Mouse (Mus musculus) skeletal muscle tissue, adult 2 months (tissue): Measurements from ENCODE around the gene Gm10401.
"Not testable (repeated sequence)": the region's sequence is repeated elsewhere in the genome, so short reads cannot be mapped to it uniquely, and the experiment has no call there.

Experiments
- DNase-seq: peaks from one replicate; pipeline ENCODE4 v3.0.0-alpha.2; 2012; ENCODE audit warnings: low read depth, low spot score

Gm10401 gene

GRCm38 (mm10) chr5:115118961-115119570, 21.0 kb upstream of the Gm10401 start, which contains the start of gene Acads:
Gene Acads (minus strand): TSS chr5:115119346.
- DNase-seq = peak; percentile 65

GRCm38 (mm10) chr5:115117467-115117866, 19.4 kb upstream of the Gm10401 start:
- DNase-seq = no peak

GRCm38 (mm10) chr5:115116426-115116825, 18.3 kb upstream of the Gm10401 start:
- no peak for DNase-seq

GRCm38 (mm10) chr5:115114501-115114900, 16.4 kb upstream of the Gm10401 start:
- no peak for DNase-seq

- no peak for DNase-seq
These were observed 15.1 kb upstream of the Gm10401 start for GRCm38 (mm10) chr5:115113244-115113643.

GRCm38 (mm10) chr5:115111156-115111555, 13.1 kb upstream of the Gm10401 start:
- no peak for DNase-seq

- DNase-seq = not testable (repeated sequence)
These were observed 5.2 kb upstream of the Gm10401 start for GRCm38 (mm10) chr5:115103253-115103652.

GRCm38 (mm10) chr5:115102231-115102630, 4.1 kb upstream of the Gm10401 start:
- DNase-seq = no peak

GRCm38 (mm10) chr5:115100473-115100872, 2.4 kb upstream of the Gm10401 start:
- peak; percentile 23 for DNase-seq

GRCm38 (mm10) chr5:115099991-115100390, 1.9 kb upstream of the Gm10401 start:
- no peak for DNase-seq

GRCm38 (mm10) chr5:115099530-115099929, 1.4 kb upstream of the Gm10401 start:
- no peak for DNase-seq

- no peak for DNase-seq
These were observed 6.3 kb downstream of the Gm10401 start for GRCm38 (mm10) chr5:115091776-115092175.

GRCm38 (mm10) chr5:115091015-115091414, 7.1 kb downstream of the Gm10401 start:
- no peak for DNase-seq

- no peak for DNase-seq
These were observed 8.4 kb downstream of the Gm10401 start for GRCm38 (mm10) chr5:115089592-115090268.

- DNase-seq = no peak
These were observed 12.4 kb downstream of the Gm10401 start for GRCm38 (mm10) chr5:115085675-115086074.

- DNase-seq = no peak
These were observed 14.6 kb downstream of the Gm10401 start for GRCm38 (mm10) chr5:115083492-115083891.

- no peak for DNase-seq
These were observed 16.5 kb downstream of the Gm10401 start for GRCm38 (mm10) chr5:115081636-115082035.

GRCm38 (mm10) chr5:115076144-115076901, 21.8 kb downstream of the Gm10401 start:
- no peak for DNase-seq

GRCm38 (mm10) chr5:115074749-115075148, 23.3 kb downstream of the Gm10401 start:
- DNase-seq = no peak

- not testable (repeated sequence) for DNase-seq
These were observed 24.8 kb downstream of the Gm10401 start for GRCm38 (mm10) chr5:115073306-115073705.

GRCm38 (mm10) chr5:115072143-115072542, 26.0 kb downstream of the Gm10401 start:
- DNase-seq = peak; percentile 40

- no peak for DNase-seq
These were observed 26.8 kb downstream of the Gm10401 start for GRCm38 (mm10) chr5:115071096-115071901.
